Mouse (Mus musculus) activated CD4-positive, CD25-positive, alpha-beta regulatory T cell (primary cell): ENCODE results near the gene Arl6. TPM values are rescaled to one million over a fixed set of nuclear protein-coding genes. Genes with fewer than 3 reads are reported as not detected.

Experiments used
- polyA plus RNA-seq, 2 experiments: library from polyadenylated mRNA; unstranded; fragments of 100-300 nt; shearing (Covaris generic); gene quantifications; one replicate each; pipeline ENCODE4 v1.2.1; 2017

Gene Arl6
- polyA plus RNA-seq: 1 to 10 TPM; 3.5 to 3.7 TPM

GRCm38 (mm10) chr16:59639102-59639691 lies at the start of gene Arl6:
Gene Arl6 (minus strand): TSS chr16:59639391.

GRCm38 (mm10) chr16:59600311-59601251 lies 38.6 kb downstream of the Arl6 start, which contains the start of gene Crybg3:
Gene Crybg3 (minus strand): TSS chr16:59600979.

Other genes starting within 250 kb of the Arl6 start
- not detected for gene Gabrr3, start 232.1 kb downstream of the Arl6 start, polyA plus RNA-seq
- 10 to 100 TPM; 80.1 to 80.4 TPM for gene Riox2, start 167.6 kb downstream of the Arl6 start, polyA plus RNA-seq
- 1 to 10 TPM; 4.2 to 8.3 TPM for gene Crybg3, start 38.4 kb downstream of the Arl6 start, polyA plus RNA-seq